Mouse (Mus musculus): ENCODE results near the gene Mgarp. TPM values are rescaled to one million over a fixed set of nuclear protein-coding genes. Genes with fewer than 3 reads are reported as not detected.
"Not testable (repeated sequence)": the region's sequence is repeated elsewhere in the genome, so short reads cannot be mapped to it uniquely, and the experiment has no call there.

Gene Mgarp
- polyA plus RNA-seq, 1 experiment from 2014 or later = 5.0 TPM

- no peak overlapping the region for H3K4me2 ChIP-seq (replicated peaks)
- ATAC-seq (ENCODE audit: low FRiP score) = no peak
- WGBS = 91% methylated on average over 2 of the region's 2 CpGs
These were observed 2.9 kb downstream of the Mgarp start for GRCm38 (mm10) chr3:51393651-51394050.

GRCm38 (mm10) chr3:51393018-51393417 is 3.5 kb downstream of the Mgarp start:
- H3K4me3 ChIP-seq; H3K4me1 ChIP-seq; H3K4me2 ChIP-seq (replicated peaks); H3K27ac ChIP-seq; ATAC-seq (ENCODE audit: low FRiP score); H3K9ac ChIP-seq; H3K36me3 ChIP-seq; H3K9me3 ChIP-seq (replicated peaks): not testable (repeated sequence)
- peaks cover 30% of the 10 kb centered on the region for H3K27me3 ChIP-seq
- 94% methylated on average over 3 of the region's 3 CpGs for WGBS

More at GRCm38 (mm10) chr3:51393651-51394050, 2.9 kb downstream of the Mgarp start:
- Histone ChIP-seq H3K4me1 (peaks cover 6% of the 10 kb centered on the region), H3K9me3 (replicated peaks) (no peaks in the 10 kb centered on the region), H3K27ac (no peak overlapping the region), H3K9ac (no peak overlapping the region), H3K36me3 (no peaks in the 10 kb centered on the region), H3K4me3 (no peak overlapping the region), H3K27me3 (peaks cover 32% of the 10 kb centered on the region)

GRCm38 (mm10) chr3:51391591-51391990 is 4.9 kb downstream of the Mgarp start:
- Histone ChIP-seq H3K36me3 (no peaks in the 10 kb centered on the region), H3K4me2 (replicated peaks) (no peak overlapping the region)
- WGBS = 96% methylated on average over 5 of the region's 5 CpGs

GRCm38 (mm10) chr3:51391095-51391494 is 5.4 kb downstream of the Mgarp start:
- Histone ChIP-seq H3K4me2 (replicated peaks) (no peak overlapping the region), H3K27me3 (peaks cover 14% of the 10 kb centered on the region), H3K4me1 (no peaks in the 10 kb centered on the region), H3K9me3 (replicated peaks) (no peaks in the 10 kb centered on the region), H3K27ac (no peak overlapping the region), H3K36me3 (no peaks in the 10 kb centered on the region), H3K9ac (no peak overlapping the region), H3K4me3 (no peak overlapping the region)
- WGBS = 93% methylated on average over 5 of the region's 5 CpGs
- no peak for ATAC-seq (ENCODE audit: low FRiP score)

More at GRCm38 (mm10) chr3:51391591-51391990, 4.9 kb downstream of the Mgarp start:
- Histone ChIP-seq H3K4me3 (no peak overlapping the region), H3K27me3 (peaks cover 19% of the 10 kb centered on the region), H3K9me3 (replicated peaks) (no peaks in the 10 kb centered on the region), H3K9ac (no peak overlapping the region), H3K4me1 (peaks cover 5% of the 10 kb centered on the region), H3K27ac (no peak overlapping the region)
- no peak for ATAC-seq (ENCODE audit: low FRiP score)

- H3K4me2 ChIP-seq (replicated peaks) = peak overlapping the region; percentile 38
- peaks cover 2% of the 10 kb centered on the region; the same call in 1 of the 2 replicates for H3K27me3 ChIP-seq
- peak overlapping the region; percentile 29; the same call in 1 of the 2 replicates for H3K9ac ChIP-seq
- ATAC-seq (ENCODE audit: low FRiP score) = no peak
- H3K4me3 ChIP-seq = peak overlapping the region; percentile 20; the same call in 1 of the 2 replicates
- no peaks in the 10 kb centered on the region for H3K9me3 ChIP-seq (replicated peaks)
- H3K36me3 ChIP-seq = no peaks in the 10 kb centered on the region
- no peak overlapping the region for H3K27ac ChIP-seq
- WGBS = 7% methylated on average over 13 of the region's 13 CpGs
- H3K4me1 ChIP-seq = no peaks in the 10 kb centered on the region
These were observed 7.6 kb downstream of the Mgarp start for GRCm38 (mm10) chr3:51388904-51389303.

GRCm38 (mm10) chr3:51387868-51388381 is 8.6 kb downstream of the Mgarp start:
- 51% methylated on average over 8 of the region's 8 CpGs for WGBS
- no peaks in the 10 kb centered on the region for H3K9me3 ChIP-seq (replicated peaks)
- H3K27me3 ChIP-seq = peaks cover 2% of the 10 kb centered on the region; the same call in 1 of the 2 replicates
- H3K4me3 ChIP-seq = no peak overlapping the region
- no peak overlapping the region for H3K9ac ChIP-seq
- no peak overlapping the region for H3K4me2 ChIP-seq (replicated peaks)
- ATAC-seq (ENCODE audit: low FRiP score) = no peak
- no peaks in the 10 kb centered on the region for H3K36me3 ChIP-seq
- H3K27ac ChIP-seq = no peak overlapping the region
- no peaks in the 10 kb centered on the region for H3K4me1 ChIP-seq

DNA sequence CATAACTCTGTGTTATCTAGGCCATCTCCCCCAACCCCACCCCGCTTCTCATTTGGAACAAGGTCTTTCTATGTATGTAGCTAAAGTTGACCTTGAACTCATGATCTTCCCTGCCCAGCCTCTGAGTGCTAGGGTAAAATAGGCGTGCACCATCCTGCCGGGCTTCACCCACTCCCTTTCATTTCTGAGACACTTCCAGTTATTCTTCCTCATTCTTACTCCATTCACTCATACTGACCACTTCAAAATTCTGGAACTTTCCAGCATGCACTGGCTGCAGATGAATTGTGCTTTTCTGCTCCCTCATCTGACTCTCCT is 9.4 kb downstream of the Mgarp start:
- no peaks in the 10 kb centered on the region for H3K4me1 ChIP-seq
- H3K9me3 ChIP-seq (replicated peaks) = no peaks in the 10 kb centered on the region
- ATAC-seq (ENCODE audit: low FRiP score) = no peak
- 78% methylated on average over 3 of the region's 3 CpGs for WGBS
- peaks cover 2% of the 10 kb centered on the region; the same call in 1 of the 2 replicates for H3K27me3 ChIP-seq
- H3K4me3 ChIP-seq = no peak overlapping the region
- H3K9ac ChIP-seq = no peak overlapping the region
- no peak overlapping the region for H3K4me2 ChIP-seq (replicated peaks)
- H3K27ac ChIP-seq = no peak overlapping the region
- H3K36me3 ChIP-seq = no peaks in the 10 kb centered on the region

- Histone ChIP-seq H3K4me1 (no peaks in the 10 kb centered on the region), H3K36me3 (no peaks in the 10 kb centered on the region), H3K9ac (no peak overlapping the region), H3K9me3 (replicated peaks) (no peaks in the 10 kb centered on the region), H3K27ac (no peak overlapping the region), H3K4me2 (replicated peaks) (no peak overlapping the region), H3K4me3 (no peak overlapping the region), H3K27me3 (peaks cover 2% of the 10 kb centered on the region; the same call in 1 of the 2 replicates)
- WGBS = 51% methylated on average over 12 of the region's 12 CpGs
- ATAC-seq (ENCODE audit: low FRiP score) = no peak
These were observed 10.0 kb downstream of the Mgarp start for GRCm38 (mm10) chr3:51386441-51387133.

- Histone ChIP-seq H3K27ac (no peak overlapping the region), H3K4me1 (no peaks in the 10 kb centered on the region), H3K9ac (no peak overlapping the region), H3K4me3 (no peak overlapping the region), H3K36me3 (no peaks in the 10 kb centered on the region), H3K4me2 (replicated peaks) (no peak overlapping the region), H3K9me3 (replicated peaks) (no peaks in the 10 kb centered on the region), H3K27me3 (no peaks in the 10 kb centered on the region)
- WGBS = 60% methylated on average over 12 of the region's 12 CpGs
- no peak for ATAC-seq (ENCODE audit: low FRiP score)
These were observed 13.1 kb downstream of the Mgarp start for GRCm38 (mm10) chr3:51383409-51383808.

DNA sequence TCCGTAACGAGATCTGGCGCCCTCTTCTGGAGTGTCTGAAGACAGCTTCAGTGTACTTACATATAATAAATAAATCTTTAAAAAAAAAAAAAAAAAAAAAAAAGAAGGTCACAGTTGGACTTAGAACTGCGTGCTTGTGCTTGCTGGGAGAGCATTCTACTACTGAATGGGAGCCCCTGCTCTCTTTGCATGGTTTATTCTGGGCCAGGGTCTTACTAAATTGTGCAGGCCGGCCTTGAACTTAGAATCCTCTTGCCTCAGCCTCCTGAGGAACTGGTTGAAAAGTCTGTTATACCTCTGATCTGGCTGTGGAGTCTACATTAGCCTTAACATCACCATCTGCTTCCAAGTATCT is 15.9 kb downstream of the Mgarp start:
- Histone ChIP-seq H3K9ac (no peak overlapping the region), H3K9me3 (replicated peaks) (no peaks in the 10 kb centered on the region), H3K27ac (no peak overlapping the region), H3K36me3 (no peaks in the 10 kb centered on the region), H3K4me3 (no peak overlapping the region), H3K4me1 (no peaks in the 10 kb centered on the region; the same call in 1 of the 2 replicates), H3K4me2 (replicated peaks) (no peak overlapping the region), H3K27me3 (no peaks in the 10 kb centered on the region)
- WGBS = 87% methylated on average over 2 of the region's 5 CpGs
- no peak for ATAC-seq (ENCODE audit: low FRiP score)

GRCm38 (mm10) chr3:51379786-51380659 is 16.5 kb downstream of the Mgarp start:
- H3K27ac ChIP-seq = no peak overlapping the region
- H3K4me1 ChIP-seq = no peaks in the 10 kb centered on the region; the same call in 1 of the 2 replicates
- no peaks in the 10 kb centered on the region for H3K27me3 ChIP-seq
- no peaks in the 10 kb centered on the region for H3K9me3 ChIP-seq (replicated peaks)
- H3K36me3 ChIP-seq = no peaks in the 10 kb centered on the region
- H3K4me3 ChIP-seq = no peak overlapping the region
- WGBS = 82% methylated on average over 5 of the region's 5 CpGs
- H3K4me2 ChIP-seq (replicated peaks) = no peak overlapping the region
- no peak for ATAC-seq (ENCODE audit: low FRiP score)
- H3K9ac ChIP-seq = no peak overlapping the region

- H3K27me3 ChIP-seq = no peaks in the 10 kb centered on the region
- H3K9ac ChIP-seq = no peak overlapping the region
- no peaks in the 10 kb centered on the region for H3K36me3 ChIP-seq
- 94% methylated on average over 3 of the region's 3 CpGs for WGBS
- no peaks in the 10 kb centered on the region; the same call in 1 of the 2 replicates for H3K4me1 ChIP-seq
- H3K9me3 ChIP-seq (replicated peaks) = no peaks in the 10 kb centered on the region
- ATAC-seq (ENCODE audit: low FRiP score) = no peak
- H3K4me2 ChIP-seq (replicated peaks) = peak overlapping the region; percentile 41; the same call in 1 of the 2 replicates
- H3K27ac ChIP-seq = no peak overlapping the region
- no peak overlapping the region for H3K4me3 ChIP-seq
These were observed 17.9 kb downstream of the Mgarp start for GRCm38 (mm10) chr3:51378665-51378946.

Data from hindbrain, embryonic 12.5 days (tissue).